Mouse (Mus musculus): ENCODE data around the gene Foxs1. TPM values are rescaled to one million over a fixed set of nuclear protein-coding genes. Genes with fewer than 3 reads are reported as not detected.
A peak's percentile ranks its signal among the peaks of the same experiment; 100 is the strongest.

Foxs1 gene
- polyA plus RNA-seq, 1 experiment from 2014 or later = 5.6 TPM

- H3K9ac ChIP-seq (ENCODE audit: low read length) = no peak overlapping the region
- H3K4me2 ChIP-seq (ENCODE audit: low read length) = no peak overlapping the region
- H3K9me3 ChIP-seq (ENCODE audit: control insufficient read depth, low read length) = no peaks in the 10 kb centered on the region
- H3K36me3 ChIP-seq (ENCODE audit: control insufficient read depth, insufficient read depth, low read length) = no peaks in the 10 kb centered on the region
- no peak for ATAC-seq (ENCODE audit: insufficient number of reproducible peaks, insufficient read depth, low FRiP score, low read depth)
- WGBS = 28% methylated on average over 5 of the region's 5 CpGs
- peak overlapping the region in 1 of 2 experiments; percentile 7; a peak in 1 of 4 replicates for H3K27ac ChIP-seq (replicated peaks in 1 of 2; ENCODE audit: control insufficient read depth in 1 of 2, insufficient read depth in 1 of 2, low read depth in 2 of 2, low read length in 2 of 2)
- no peak overlapping the region for H3K4me3 ChIP-seq (ENCODE audit: control insufficient read depth in 1 of 2, insufficient read depth in 1 of 2, low read depth in 1 of 2, low read length in 2 of 2)
- no peaks in the 10 kb centered on the region for H3K27me3 ChIP-seq (ENCODE audit: control insufficient read depth, insufficient read depth, low read length)
- peaks cover 23 to 34% of the 10 kb centered on the region in 2 experiments for H3K4me1 ChIP-seq (ENCODE audit: control insufficient read depth in 2 of 2, insufficient read depth in 2 of 2, low read length in 2 of 2)
Measured at GRCm38 (mm10) chr2:152927371-152927770, 5.6 kb downstream of the Foxs1 start.

- Histone ChIP-seq H3K9ac (ENCODE audit: low read length) (no peak overlapping the region), H3K27ac (replicated peaks in 1 of 2; ENCODE audit: control insufficient read depth in 1 of 2, insufficient read depth in 1 of 2, low read depth in 2 of 2, low read length in 2 of 2) (peak overlapping the region in 1 of 2 experiments; percentile 7; a peak in 1 of 4 replicates), H3K4me2 (ENCODE audit: low read length) (no peak overlapping the region), H3K9me3 (ENCODE audit: control insufficient read depth, low read length) (no peaks in the 10 kb centered on the region), H3K27me3 (ENCODE audit: control insufficient read depth, insufficient read depth, low read length) (no peaks in the 10 kb centered on the region), H3K4me1 (ENCODE audit: control insufficient read depth in 2 of 2, insufficient read depth in 2 of 2, low read length in 2 of 2) (peaks cover 23 to 34% of the 10 kb centered on the region in 2 experiments), H3K36me3 (ENCODE audit: control insufficient read depth, insufficient read depth, low read length) (no peaks in the 10 kb centered on the region), H3K4me3 (ENCODE audit: control insufficient read depth in 1 of 2, insufficient read depth in 1 of 2, low read depth in 1 of 2, low read length in 2 of 2) (no peak overlapping the region)
- 75% methylated on average over 9 of the region's 9 CpGs for WGBS
- no peak for ATAC-seq (ENCODE audit: insufficient number of reproducible peaks, insufficient read depth, low FRiP score, low read depth)
Measured at GRCm38 (mm10) chr2:152926896-152927295, 6.1 kb downstream of the Foxs1 start.

DNA sequence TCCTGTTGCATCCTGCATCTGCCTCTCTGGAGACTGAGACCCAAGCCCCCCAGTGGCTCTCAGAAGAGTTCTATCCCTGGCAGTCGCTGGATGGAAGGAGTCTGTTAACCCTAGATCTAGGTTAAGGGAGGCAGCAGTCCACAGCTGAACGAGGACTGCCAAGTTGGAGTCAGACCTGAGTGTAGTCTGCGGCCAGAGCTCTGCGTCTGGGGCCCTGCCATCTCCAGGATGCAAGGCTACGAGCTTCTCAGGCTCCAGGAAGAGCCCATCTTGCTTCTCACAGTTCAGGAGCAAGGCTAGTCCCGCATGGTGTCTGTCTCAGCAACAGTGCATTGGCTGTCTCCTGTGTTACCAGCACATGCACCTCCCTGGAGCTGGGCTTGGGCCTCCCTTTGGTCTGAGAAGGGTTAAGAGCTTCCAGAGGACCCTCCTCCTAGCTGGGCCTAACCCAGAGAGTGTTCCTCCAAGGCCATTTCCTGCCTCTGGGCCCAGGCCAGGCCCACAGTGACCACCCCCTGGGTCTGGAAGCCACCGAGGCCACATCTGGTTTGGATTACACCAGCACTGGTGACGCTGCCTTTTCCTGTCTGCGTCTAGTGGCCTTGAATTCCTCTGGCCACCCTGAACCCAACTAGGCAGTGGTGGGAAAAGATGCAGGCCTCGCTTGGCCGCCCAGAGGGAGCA is 7.7 kb downstream of the Foxs1 start:
- Histone ChIP-seq H3K36me3 (ENCODE audit: control insufficient read depth, insufficient read depth, low read length) (no peaks in the 10 kb centered on the region), H3K9ac (ENCODE audit: low read length) (no peak overlapping the region), H3K4me3 (ENCODE audit: control insufficient read depth in 1 of 2, insufficient read depth in 1 of 2, low read depth in 1 of 2, low read length in 2 of 2) (no peak overlapping the region), H3K4me2 (ENCODE audit: low read length) (no peak overlapping the region), H3K27ac (replicated peaks in 1 of 2; ENCODE audit: control insufficient read depth in 1 of 2, insufficient read depth in 1 of 2, low read depth in 2 of 2, low read length in 2 of 2) (peak overlapping the region; percentile 6 to 72), H3K9me3 (ENCODE audit: control insufficient read depth, low read length) (no peaks in the 10 kb centered on the region), H3K27me3 (ENCODE audit: control insufficient read depth, insufficient read depth, low read length) (no peaks in the 10 kb centered on the region), H3K4me1 (ENCODE audit: control insufficient read depth in 2 of 2, insufficient read depth in 2 of 2, low read length in 2 of 2) (peaks cover 16 to 27% of the 10 kb centered on the region in 2 experiments; a peak in 3 of 4 replicates)
- WGBS = 47% methylated on average over 11 of the region's 11 CpGs
- peak; percentile 49 for ATAC-seq (ENCODE audit: insufficient number of reproducible peaks, insufficient read depth, low FRiP score, low read depth)

- no peak overlapping the region for H3K4me2 ChIP-seq (ENCODE audit: low read length)
Measured at GRCm38 (mm10) chr2:152924543-152924942, 8.5 kb downstream of the Foxs1 start.

GRCm38 (mm10) chr2:152924128-152924527 is 8.9 kb downstream of the Foxs1 start:
- no peak overlapping the region for H3K27ac ChIP-seq (replicated peaks in 1 of 2; ENCODE audit: control insufficient read depth in 1 of 2, insufficient read depth in 1 of 2, low read depth in 2 of 2, low read length in 2 of 2)
- no peaks in the 10 kb centered on the region for H3K36me3 ChIP-seq (ENCODE audit: control insufficient read depth, insufficient read depth, low read length)
- H3K4me2 ChIP-seq (ENCODE audit: low read length) = no peak overlapping the region
- ATAC-seq (ENCODE audit: insufficient number of reproducible peaks, insufficient read depth, low FRiP score, low read depth) = no peak
- WGBS = 75% methylated on average over 8 of the region's 8 CpGs
- H3K9me3 ChIP-seq (ENCODE audit: control insufficient read depth, low read length) = no peaks in the 10 kb centered on the region
- no peak overlapping the region for H3K9ac ChIP-seq (ENCODE audit: low read length)
- no peaks in the 10 kb centered on the region for H3K27me3 ChIP-seq (ENCODE audit: control insufficient read depth, insufficient read depth, low read length)
- H3K4me3 ChIP-seq (ENCODE audit: control insufficient read depth in 1 of 2, insufficient read depth in 1 of 2, low read depth in 1 of 2, low read length in 2 of 2) = no peak overlapping the region
- peaks cover 13 to 23% of the 10 kb centered on the region in 2 experiments; a peak in 3 of 4 replicates for H3K4me1 ChIP-seq (ENCODE audit: control insufficient read depth in 2 of 2, insufficient read depth in 2 of 2, low read length in 2 of 2)

More at GRCm38 (mm10) chr2:152924543-152924942, 8.5 kb downstream of the Foxs1 start:
- H3K27me3 ChIP-seq (ENCODE audit: control insufficient read depth, insufficient read depth, low read length) = no peaks in the 10 kb centered on the region
- H3K9ac ChIP-seq (ENCODE audit: low read length) = no peak overlapping the region
- H3K4me3 ChIP-seq (ENCODE audit: control insufficient read depth in 1 of 2, insufficient read depth in 1 of 2, low read depth in 1 of 2, low read length in 2 of 2) = no peak overlapping the region
- no peak for ATAC-seq (ENCODE audit: insufficient number of reproducible peaks, insufficient read depth, low FRiP score, low read depth)
- H3K9me3 ChIP-seq (ENCODE audit: control insufficient read depth, low read length) = no peaks in the 10 kb centered on the region
- 57% methylated on average over 5 of the region's 5 CpGs for WGBS
- peaks cover 13 to 23% of the 10 kb centered on the region in 2 experiments; a peak in 3 of 4 replicates for H3K4me1 ChIP-seq (ENCODE audit: control insufficient read depth in 2 of 2, insufficient read depth in 2 of 2, low read length in 2 of 2)
- H3K36me3 ChIP-seq (ENCODE audit: control insufficient read depth, insufficient read depth, low read length) = no peaks in the 10 kb centered on the region
- peak overlapping the region in 1 of 2 experiments; percentile 72; a peak in 1 of 4 replicates for H3K27ac ChIP-seq (replicated peaks in 1 of 2; ENCODE audit: control insufficient read depth in 1 of 2, insufficient read depth in 1 of 2, low read depth in 2 of 2, low read length in 2 of 2)

DNA sequence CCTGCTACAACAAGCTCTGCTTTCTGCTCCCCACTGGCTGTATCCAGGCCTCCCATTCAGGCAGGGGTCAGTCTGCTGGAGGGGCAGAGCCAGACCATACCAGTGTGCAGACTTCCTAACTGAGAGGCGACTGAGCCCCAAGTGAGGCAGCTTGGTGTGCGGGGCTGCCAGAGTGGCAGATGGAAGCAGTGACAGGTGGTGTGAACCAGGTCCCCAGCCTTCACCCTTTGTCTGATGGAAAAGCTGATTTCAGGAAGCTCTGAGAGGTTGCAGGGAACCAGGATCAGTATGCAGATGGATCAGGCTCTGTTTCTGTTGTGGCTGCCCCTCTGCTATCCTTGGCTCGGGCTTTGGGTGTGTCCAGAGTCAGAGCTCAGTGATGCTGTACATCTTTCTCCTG is 9.4 kb downstream of the Foxs1 start:
- H3K9me3 ChIP-seq (ENCODE audit: control insufficient read depth, low read length) = no peaks in the 10 kb centered on the region
- H3K4me3 ChIP-seq (ENCODE audit: control insufficient read depth in 1 of 2, insufficient read depth in 1 of 2, low read depth in 1 of 2, low read length in 2 of 2) = no peak overlapping the region
- WGBS = 80% methylated on average over 3 of the region's 3 CpGs
- no peaks in the 10 kb centered on the region for H3K36me3 ChIP-seq (ENCODE audit: control insufficient read depth, insufficient read depth, low read length)
- ATAC-seq (ENCODE audit: insufficient number of reproducible peaks, insufficient read depth, low FRiP score, low read depth) = no peak
- no peak overlapping the region for H3K4me2 ChIP-seq (ENCODE audit: low read length)
- H3K27ac ChIP-seq (replicated peaks in 1 of 2; ENCODE audit: control insufficient read depth in 1 of 2, insufficient read depth in 1 of 2, low read depth in 2 of 2, low read length in 2 of 2) = no peak overlapping the region
- peaks cover 14 to 26% of the 10 kb centered on the region in 2 experiments for H3K4me1 ChIP-seq (ENCODE audit: control insufficient read depth in 2 of 2, insufficient read depth in 2 of 2, low read length in 2 of 2)
- no peak overlapping the region for H3K9ac ChIP-seq (ENCODE audit: low read length)
- no peaks in the 10 kb centered on the region for H3K27me3 ChIP-seq (ENCODE audit: control insufficient read depth, insufficient read depth, low read length)

DNA sequence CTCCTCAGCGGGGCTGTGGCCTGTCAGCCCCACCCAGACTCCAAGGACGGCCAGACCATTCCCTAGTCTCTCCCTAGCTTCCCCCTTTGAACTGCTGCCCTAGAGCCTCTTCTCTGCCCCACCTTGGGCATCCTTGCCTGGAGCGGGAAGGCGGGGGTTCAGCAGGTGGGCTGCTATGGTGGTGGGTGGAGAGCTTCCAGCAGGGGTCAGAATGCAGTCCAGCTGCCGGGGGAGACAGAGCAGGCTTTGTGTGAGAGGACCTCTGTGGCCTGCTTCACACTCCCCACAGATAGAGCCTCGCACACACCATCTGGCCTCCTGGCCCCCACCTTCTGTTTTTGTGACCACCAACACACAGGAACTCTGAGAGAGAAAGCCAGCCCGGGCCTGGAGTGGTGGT is 10.6 kb downstream of the Foxs1 start:
- Histone ChIP-seq H3K27ac (replicated peaks in 1 of 2; ENCODE audit: control insufficient read depth in 1 of 2, insufficient read depth in 1 of 2, low read depth in 2 of 2, low read length in 2 of 2) (no peak overlapping the region), H3K9ac (ENCODE audit: low read length) (no peak overlapping the region), H3K36me3 (ENCODE audit: control insufficient read depth, insufficient read depth, low read length) (no peaks in the 10 kb centered on the region), H3K4me2 (ENCODE audit: low read length) (no peak overlapping the region), H3K27me3 (ENCODE audit: control insufficient read depth, insufficient read depth, low read length) (no peaks in the 10 kb centered on the region), H3K9me3 (ENCODE audit: control insufficient read depth, low read length) (no peaks in the 10 kb centered on the region), H3K4me3 (ENCODE audit: control insufficient read depth in 1 of 2, insufficient read depth in 1 of 2, low read depth in 1 of 2, low read length in 2 of 2) (no peak overlapping the region), H3K4me1 (ENCODE audit: control insufficient read depth in 2 of 2, insufficient read depth in 2 of 2, low read length in 2 of 2) (peaks cover 18 to 27% of the 10 kb centered on the region in 2 experiments)
- 21% methylated on average over 6 of the region's 7 CpGs for whole genome bisulfite sequencing
- no peak for ATAC-seq (ENCODE audit: insufficient number of reproducible peaks, insufficient read depth, low FRiP score, low read depth)

Measured in heart, embryonic 14.5 days (tissue).